Mouse (Mus musculus) kidney, postnatal 10 days (tissue): Measurements from ENCODE around the gene Gm21627.
"Not testable (repeated sequence)": the region's sequence is repeated elsewhere in the genome, so short reads cannot be mapped to it uniquely, and the experiment has no call there.

Experiments used
- DNase-seq: peaks from one replicate; pipeline ENCODE4 v3.0.0; 2021; ENCODE audit warnings: mixed read lengths

Gene Gm21627

DNA sequence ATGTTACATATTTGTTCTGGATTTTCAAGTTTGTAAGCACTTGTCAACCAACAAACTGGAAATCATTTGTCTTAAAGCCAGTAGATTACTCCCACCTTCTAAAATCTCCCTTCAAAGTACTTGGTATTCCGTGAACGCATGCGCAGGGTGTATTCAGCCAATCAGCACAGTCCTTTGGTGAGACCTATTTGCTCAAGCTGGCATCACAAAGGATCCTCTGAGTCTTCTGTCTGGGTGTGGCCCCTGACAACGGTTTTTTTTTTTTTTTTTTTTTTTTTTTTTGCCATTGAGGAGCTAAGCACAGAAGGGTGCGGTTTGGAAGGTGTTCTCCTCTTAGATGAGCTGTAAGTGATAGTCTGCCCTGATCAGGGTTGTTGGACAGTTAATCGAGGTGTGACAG, at the start of gene Gm21627:
TSS of gene Gm21627 (plus strand) at position 301 of the 400 bp plus-strand sequence.
- DNase-seq, result not testable (repeated sequence)
